Mouse (Mus musculus): ENCODE measurements around the gene Glud1. TPM values are rescaled to one million over a fixed set of nuclear protein-coding genes. Genes with fewer than 3 reads are reported as not detected.

Glud1 gene
- total and polyA plus RNA-seq, 2 experiments from 2014 or later = 55.9 to 58.3 TPM

GRCm38 (mm10) chr14:34374577-34374976 lies 64.0 kb downstream of the Glud1 start, which contains the start of gene Sncg:
Gene Sncg (minus strand): TSS chr14:34374789.
- no peaks in the 10 kb centered on the region for H3K36me3 ChIP-seq (replicated peaks; ENCODE audit: control insufficient read depth, insufficient read depth, low read length)
- DNase-seq (ENCODE audit: low spot score) (no peak), ATAC-seq (ENCODE audit: insufficient read depth, low read depth) (no peak)
- no peaks in the 10 kb centered on the region for H3K9me3 ChIP-seq (replicated peaks; ENCODE audit: control insufficient read depth, low read length)
- peak within 1 kb of the TSS; percentile 67 for H3K27ac ChIP-seq (ENCODE audit: low read depth)
- peak within 1 kb of the TSS; percentile 51 for H3K4me2 ChIP-seq (ENCODE audit: low read depth, low read length)
- H3K27me3 ChIP-seq (ENCODE audit: control insufficient read depth, insufficient read depth, low read length) = no peaks in the 10 kb centered on the region
- H3K4me1 ChIP-seq (ENCODE audit: control insufficient read depth, insufficient read depth) = peaks cover 6% of the 10 kb centered on the region; the same call in 1 of the 2 replicates
- H3K4me3 ChIP-seq (ENCODE audit: low read depth, low read length) = peak within 1 kb of the TSS; percentile 36
- no peak within 1 kb of the TSS for H3K9ac ChIP-seq (replicated peaks; ENCODE audit: low read depth, low read length)
- no peak for TF ChIP-seq CTCF (IDR thresholded peaks at IDR 0.05; ENCODE audit: low read depth)
- TF ChIP-seq EP300 (IDR thresholded peaks at IDR 0.05; ENCODE audit: low read depth) = no peak
- WGBS = 31% methylated on average over 10 of the region's 10 CpGs

- Histone ChIP-seq H3K4me2 (ENCODE audit: low read depth, low read length) (peak within 1 kb of the TSS; percentile 51), H3K27me3 (ENCODE audit: control insufficient read depth, insufficient read depth, low read length) (no peaks in the 10 kb centered on the region), H3K27ac (ENCODE audit: low read depth) (peak within 1 kb of the TSS; percentile 67), H3K4me1 (ENCODE audit: control insufficient read depth, insufficient read depth) (peaks cover 6% of the 10 kb centered on the region; the same call in 1 of the 2 replicates), H3K9ac (replicated peaks; ENCODE audit: low read depth, low read length) (no peak within 1 kb of the TSS), H3K9me3 (replicated peaks; ENCODE audit: control insufficient read depth, low read length) (no peaks in the 10 kb centered on the region), H3K36me3 (replicated peaks; ENCODE audit: control insufficient read depth, insufficient read depth, low read length) (no peaks in the 10 kb centered on the region), H3K4me3 (ENCODE audit: low read depth, low read length) (peak within 1 kb of the TSS; percentile 36)
- ATAC-seq (ENCODE audit: insufficient read depth, low read depth) (no peak), DNase-seq (ENCODE audit: low spot score) (no peak)
- WGBS = 66% methylated on average over 13 of the region's 13 CpGs
- TF ChIP-seq CTCF (IDR thresholded peaks at IDR 0.05; ENCODE audit: low read depth) (no peak), EP300 (IDR thresholded peaks at IDR 0.05; ENCODE audit: low read depth) (no peak)
These were observed 64.9 kb downstream of the Glud1 start, which contains the start of gene Mmrn2 for GRCm38 (mm10) chr14:34375415-34375904. Gene Mmrn2 (plus strand): TSS chr14:34375465.

GRCm38 (mm10) chr14:34375941-34376340 lies 65.4 kb downstream of the Glud1 start:
- Histone ChIP-seq H3K4me3 (ENCODE audit: low read depth, low read length) (peak overlapping the region; percentile 36), H3K4me1 (ENCODE audit: control insufficient read depth, insufficient read depth) (peaks cover 6% of the 10 kb centered on the region; the same call in 1 of the 2 replicates), H3K36me3 (replicated peaks; ENCODE audit: control insufficient read depth, insufficient read depth, low read length) (no peaks in the 10 kb centered on the region), H3K27ac (ENCODE audit: low read depth) (peak overlapping the region; percentile 67), H3K9me3 (replicated peaks; ENCODE audit: control insufficient read depth, low read length) (no peaks in the 10 kb centered on the region), H3K4me2 (ENCODE audit: low read depth, low read length) (peak overlapping the region; percentile 51), H3K27me3 (ENCODE audit: control insufficient read depth, insufficient read depth, low read length) (no peaks in the 10 kb centered on the region), H3K9ac (replicated peaks; ENCODE audit: low read depth, low read length) (no peak overlapping the region)
- no peak for TF ChIP-seq CTCF (IDR thresholded peaks at IDR 0.05; ENCODE audit: low read depth)
- no peak for TF ChIP-seq EP300 (IDR thresholded peaks at IDR 0.05; ENCODE audit: low read depth)
- no peak for ATAC-seq (ENCODE audit: insufficient read depth, low read depth)
- DNase-seq (ENCODE audit: low spot score) = no peak
- WGBS = 59% methylated on average over 5 of the region's 5 CpGs

GRCm38 (mm10) chr14:34377121-34377520 lies 66.6 kb downstream of the Glud1 start:
- TF ChIP-seq EP300 (IDR thresholded peaks at IDR 0.05; ENCODE audit: low read depth) (no peak), CTCF (IDR thresholded peaks at IDR 0.05; ENCODE audit: low read depth) (no peak)
- DNase-seq (ENCODE audit: low spot score) = no peak
- peak overlapping the region; percentile 67 for H3K27ac ChIP-seq (ENCODE audit: low read depth)

GRCm38 (mm10) chr14:34378560-34379331 lies 68.2 kb downstream of the Glud1 start:
- TF ChIP-seq EP300 (IDR thresholded peaks at IDR 0.05; ENCODE audit: low read depth) = 0 out of 2 replicates have a peak, but pooled peaks have one; percentile 21
- no peak for TF ChIP-seq CTCF (IDR thresholded peaks at IDR 0.05; ENCODE audit: low read depth)
- no peaks in the 10 kb centered on the region for H3K36me3 ChIP-seq (replicated peaks; ENCODE audit: control insufficient read depth, insufficient read depth, low read length)
- H3K9ac ChIP-seq (replicated peaks; ENCODE audit: low read depth, low read length) = no peak overlapping the region
- peak overlapping the region; percentile 51 for H3K4me2 ChIP-seq (ENCODE audit: low read depth, low read length)
- DNase-seq (ENCODE audit: low spot score) (peak; percentile 64), ATAC-seq (ENCODE audit: insufficient read depth, low read depth) (peak; percentile 66)
- H3K4me3 ChIP-seq (ENCODE audit: low read depth, low read length) = no peak overlapping the region
- H3K9me3 ChIP-seq (replicated peaks; ENCODE audit: control insufficient read depth, low read length) = no peaks in the 10 kb centered on the region
- H3K27ac ChIP-seq (ENCODE audit: low read depth) = peak overlapping the region; percentile 67
- 33% methylated on average over 11 of the region's 11 CpGs for WGBS
- H3K27me3 ChIP-seq (ENCODE audit: control insufficient read depth, insufficient read depth, low read length) = no peaks in the 10 kb centered on the region
- peaks cover 6% of the 10 kb centered on the region; the same call in 1 of the 2 replicates for H3K4me1 ChIP-seq (ENCODE audit: control insufficient read depth, insufficient read depth)

More at GRCm38 (mm10) chr14:34377121-34377520, 66.6 kb downstream of the Glud1 start:
- no peak overlapping the region for H3K9ac ChIP-seq (replicated peaks; ENCODE audit: low read depth, low read length)
- H3K4me3 ChIP-seq (ENCODE audit: low read depth, low read length) = peak overlapping the region; percentile 36
- H3K36me3 ChIP-seq (replicated peaks; ENCODE audit: control insufficient read depth, insufficient read depth, low read length) = no peaks in the 10 kb centered on the region
- ATAC-seq (ENCODE audit: insufficient read depth, low read depth) = no peak
- H3K27me3 ChIP-seq (ENCODE audit: control insufficient read depth, insufficient read depth, low read length) = no peaks in the 10 kb centered on the region
- peak overlapping the region; percentile 51 for H3K4me2 ChIP-seq (ENCODE audit: low read depth, low read length)
- H3K4me1 ChIP-seq (ENCODE audit: control insufficient read depth, insufficient read depth) = peaks cover 6% of the 10 kb centered on the region; the same call in 1 of the 2 replicates
- 72% methylated on average over 4 of the region's 4 CpGs for WGBS
- no peaks in the 10 kb centered on the region for H3K9me3 ChIP-seq (replicated peaks; ENCODE audit: control insufficient read depth, low read length)
